Mouse (Mus musculus): ENCODE results near the gene Cr2. TPM values are rescaled to one million over a fixed set of nuclear protein-coding genes. Genes with fewer than 3 reads are reported as not detected.
A peak's percentile ranks its signal among the peaks of the same experiment; 100 is the strongest.
"Not testable (repeated sequence)": the region's sequence is repeated elsewhere in the genome, so short reads cannot be mapped to it uniquely, and the experiment has no call there.

The Cr2 gene
- 0.31 and 0.38 TPM in 2 replicates for polyA plus RNA-seq (2016; fragmentation: Nextera tagmentation; extraction: Ambion mirVana)

GRCm38 (mm10) chr1:195175980-195176931 is at the start of gene Cr2:
TSS of gene Cr2 (minus strand) at chr1:195176716.
- no peak within 1 kb of the TSS for H3K27ac ChIP-seq (replicated peaks)
- 9% methylated on average over 20 of the region's 20 CpGs for WGBS

GRCm38 (mm10) chr1:195221781-195222180 is 45.3 kb upstream of the Cr2 start:
- H3K9ac ChIP-seq (replicated peaks), result no peak overlapping the region
- H3K4me3 ChIP-seq, result no peak overlapping the region
- H3K9me3 ChIP-seq, result no peaks in the 10 kb centered on the region
- no peaks in the 10 kb centered on the region for H3K27me3 ChIP-seq
- H3K36me3 ChIP-seq, result no peaks in the 10 kb centered on the region
- no peak overlapping the region for H3K4me2 ChIP-seq (replicated peaks)
- H3K27ac ChIP-seq (replicated peaks), result no peak overlapping the region
- ATAC-seq (ENCODE audit: low FRiP score, low read depth), result no peak
- WGBS, result 61% methylated on average over 2 of the region's 2 CpGs
- no peaks in the 10 kb centered on the region for H3K4me1 ChIP-seq

More at GRCm38 (mm10) chr1:195175980-195176931, at the start of gene Cr2:
- Histone ChIP-seq H3K36me3 (no peaks in the 10 kb centered on the region), H3K4me2 (replicated peaks) (peak within 1 kb of the TSS; percentile 58), H3K27me3 (no peaks in the 10 kb centered on the region), H3K9ac (replicated peaks) (peak within 1 kb of the TSS; percentile 46; the same call in 1 of the 2 replicates), H3K9me3 (no peaks in the 10 kb centered on the region), H3K4me3 (peak within 1 kb of the TSS; percentile 36), H3K4me1 (0 out of 2 replicates have a peak, but pooled peaks cover 5% of the 10 kb centered on the region)
- peak; percentile 99 for ATAC-seq (ENCODE audit: low FRiP score, low read depth)

GRCm38 (mm10) chr1:195212851-195213250 is 36.3 kb upstream of the Cr2 start:
- not testable (repeated sequence) for H3K4me1 ChIP-seq; H3K9me3 ChIP-seq; H3K4me3 ChIP-seq; H3K27ac ChIP-seq (replicated peaks); H3K4me2 ChIP-seq (replicated peaks); H3K27me3 ChIP-seq; H3K9ac ChIP-seq (replicated peaks); ATAC-seq (ENCODE audit: low FRiP score, low read depth); H3K36me3 ChIP-seq
- 62% methylated on average over 19 of the region's 19 CpGs for WGBS

GRCm38 (mm10) chr1:195184746-195185145 is 8.2 kb upstream of the Cr2 start:
- Histone ChIP-seq H3K36me3 (no peaks in the 10 kb centered on the region), H3K9ac (replicated peaks) (no peak overlapping the region), H3K4me2 (replicated peaks) (no peak overlapping the region), H3K4me3 (no peak overlapping the region), H3K27me3 (no peaks in the 10 kb centered on the region), H3K27ac (replicated peaks) (no peak overlapping the region), H3K9me3 (no peaks in the 10 kb centered on the region), H3K4me1 (no peaks in the 10 kb centered on the region)
- ATAC-seq (ENCODE audit: low FRiP score, low read depth), result no peak

- Histone ChIP-seq H3K4me2 (replicated peaks) (no peak overlapping the region), H3K4me1 (no peaks in the 10 kb centered on the region), H3K9ac (replicated peaks) (no peak overlapping the region), H3K36me3 (no peaks in the 10 kb centered on the region), H3K4me3 (no peak overlapping the region), H3K27ac (replicated peaks) (no peak overlapping the region), H3K27me3 (no peaks in the 10 kb centered on the region), H3K9me3 (no peaks in the 10 kb centered on the region)
- WGBS, result 86% methylated on average over 9 of the region's 9 CpGs
- no peak for ATAC-seq (ENCODE audit: low FRiP score, low read depth)
These were observed 11.3 kb downstream of the Cr2 start for GRCm38 (mm10) chr1:195164996-195165755.

GRCm38 (mm10) chr1:195132070-195132469 is 44.4 kb downstream of the Cr2 start:
- H3K4me1 ChIP-seq, result 0 out of 2 replicates have a peak, but pooled peaks cover 6% of the 10 kb centered on the region
- no peak for ATAC-seq (ENCODE audit: low FRiP score, low read depth)
- no peaks in the 10 kb centered on the region for H3K9me3 ChIP-seq
- 0 out of 2 replicates have a peak, but pooled peaks cover 9% of the 10 kb centered on the region for H3K36me3 ChIP-seq
- H3K4me3 ChIP-seq, result 0 out of 2 replicates have a peak overlapping the region, but pooled peaks have one; percentile 61
- no peak overlapping the region for H3K27ac ChIP-seq (replicated peaks)
- H3K27me3 ChIP-seq, result no peaks in the 10 kb centered on the region
- H3K9ac ChIP-seq (replicated peaks), result no peak overlapping the region
- peak overlapping the region; percentile 58; the same call in 1 of the 2 replicates for H3K4me2 ChIP-seq (replicated peaks)
- 71% methylated on average over 3 of the region's 3 CpGs for WGBS

GRCm38 (mm10) chr1:195131675-195132015 is 44.9 kb downstream of the Cr2 start:
- H3K9me3 ChIP-seq, result no peaks in the 10 kb centered on the region
- peak overlapping the region; percentile 70; the same call in 1 of the 2 replicates for H3K9ac ChIP-seq (replicated peaks)
- WGBS, result 27% methylated on average over 4 of the region's 4 CpGs
- no peaks in the 10 kb centered on the region for H3K27me3 ChIP-seq
- 0 out of 2 replicates have a peak, but pooled peaks cover 6% of the 10 kb centered on the region for H3K4me1 ChIP-seq
- 0 out of 2 replicates have a peak, but pooled peaks cover 9% of the 10 kb centered on the region for H3K36me3 ChIP-seq
- ATAC-seq (ENCODE audit: low FRiP score, low read depth), result no peak
- peak overlapping the region; percentile 58 for H3K4me2 ChIP-seq (replicated peaks)
- H3K27ac ChIP-seq (replicated peaks), result peak overlapping the region; percentile 87
- peak overlapping the region; percentile 61 for H3K4me3 ChIP-seq

- WGBS, result under 1% methylated on average over 31 of the region's 31 CpGs
These were observed 45.4 kb downstream of the Cr2 start, which contains the start of gene Cr1l for GRCm38 (mm10) chr1:195130953-195131674. TSS of gene Cr1l (minus strand) at chr1:195131586.

GRCm38 (mm10) chr1:195130479-195130878 is 46.0 kb downstream of the Cr2 start:
- Histone ChIP-seq H3K27me3 (no peaks in the 10 kb centered on the region), H3K9ac (replicated peaks) (peak overlapping the region; percentile 70; the same call in 1 of the 2 replicates), H3K27ac (replicated peaks) (peak overlapping the region; percentile 87; the same call in 1 of the 2 replicates), H3K9me3 (no peaks in the 10 kb centered on the region), H3K4me3 (peak overlapping the region; percentile 61), H3K4me2 (replicated peaks) (peak overlapping the region; percentile 58), H3K4me1 (0 out of 2 replicates have a peak, but pooled peaks cover 6% of the 10 kb centered on the region), H3K36me3 (0 out of 2 replicates have a peak, but pooled peaks cover 9% of the 10 kb centered on the region)
- peak; percentile 53 for ATAC-seq (ENCODE audit: low FRiP score, low read depth)
- 21% methylated on average over 2 of the region's 2 CpGs for WGBS

More at GRCm38 (mm10) chr1:195130953-195131674, 45.4 kb downstream of the Cr2 start, which contains the start of gene Cr1l:
- ATAC-seq (ENCODE audit: low FRiP score, low read depth), result peak; percentile 100
- H3K9me3 ChIP-seq, result no peaks in the 10 kb centered on the region
- H3K9ac ChIP-seq (replicated peaks), result peak within 1 kb of the TSS; percentile 70
- 0 out of 2 replicates have a peak, but pooled peaks cover 6% of the 10 kb centered on the region for H3K4me1 ChIP-seq
- no peaks in the 10 kb centered on the region for H3K27me3 ChIP-seq
- peak within 1 kb of the TSS; percentile 61 for H3K4me3 ChIP-seq
- peak within 1 kb of the TSS; percentile 87 for H3K27ac ChIP-seq (replicated peaks)
- 0 out of 2 replicates have a peak, but pooled peaks cover 9% of the 10 kb centered on the region for H3K36me3 ChIP-seq
- H3K4me2 ChIP-seq (replicated peaks), result peak within 1 kb of the TSS; percentile 58

GRCm38 (mm10) chr1:195129867-195130266 is 46.6 kb downstream of the Cr2 start:
- 0 out of 2 replicates have a peak, but pooled peaks cover 6% of the 10 kb centered on the region for H3K4me1 ChIP-seq
- H3K9ac ChIP-seq (replicated peaks), result no peak overlapping the region
- H3K4me2 ChIP-seq (replicated peaks), result 0 out of 2 replicates have a peak overlapping the region, but pooled peaks have one; percentile 30
- WGBS, result 85% methylated on average over 1 of the region's 1 CpGs
- no peaks in the 10 kb centered on the region for H3K9me3 ChIP-seq
- no peaks in the 10 kb centered on the region for H3K27me3 ChIP-seq
- ATAC-seq (ENCODE audit: low FRiP score, low read depth), result no peak
- H3K36me3 ChIP-seq, result 0 out of 2 replicates have a peak, but pooled peaks cover 13% of the 10 kb centered on the region
- H3K4me3 ChIP-seq, result no peak overlapping the region
- no peak overlapping the region for H3K27ac ChIP-seq (replicated peaks)

- Histone ChIP-seq H3K27ac (replicated peaks) (no peak overlapping the region), H3K4me2 (replicated peaks) (no peak overlapping the region), H3K4me3 (no peak overlapping the region), H3K9me3 (no peaks in the 10 kb centered on the region), H3K27me3 (no peaks in the 10 kb centered on the region), H3K36me3 (peaks cover 13% of the 10 kb centered on the region), H3K4me1 (no peaks in the 10 kb centered on the region), H3K9ac (replicated peaks) (no peak overlapping the region)
- no peak for ATAC-seq (ENCODE audit: low FRiP score, low read depth)
- 87% methylated on average over 1 of the region's 1 CpGs for WGBS
These were observed 62.1 kb downstream of the Cr2 start for GRCm38 (mm10) chr1:195114414-195114813.

Measured in midbrain, embryonic 12.5 days (tissue).